Mouse (Mus musculus) neural tube, embryonic 15.5 days (tissue): ENCODE data around the gene Gm648. TPM values are rescaled to one million over a fixed set of nuclear protein-coding genes. Genes with fewer than 3 reads are reported as not detected.
"Not testable (repeated sequence)": the region's sequence is repeated elsewhere in the genome, so short reads cannot be mapped to it uniquely, and the experiment has no call there.

Source experiments
- ATAC-seq: fragments of 200-750 bp; cut with Nextera tagmentation; 2 replicates; pipeline ENCODE4 v1.8.0; 2017; ENCODE audit warnings: mild to moderate bottlenecking, moderate TSS enrichment, moderate library complexity; ENCODE audit not compliant: low FRiP score
- H3K27ac ChIP-seq: fragments of 300-500 bp; sonication (generic); replicated peaks from 2 replicates; pipeline ENCODE4 v1.5.1; 2015; ENCODE audit warnings: mild to moderate bottlenecking, inconsistent platforms
- H3K27me3 ChIP-seq: fragments of 300-500 bp; sonication (generic); replicated peaks from 2 replicates; pipeline ENCODE4 v1.6.1; 2015; ENCODE audit warnings: inconsistent platforms
- H3K36me3 ChIP-seq: fragments of 300-500 bp; sonication (generic); 2 replicates; pipeline ENCODE4 v1.6.1; 2015; ENCODE audit warnings: inconsistent platforms
- H3K4me1 ChIP-seq: fragments of 300-500 bp; sonication (generic); 2 replicates; pipeline ENCODE4 v1.6.1; 2015; ENCODE audit warnings: inconsistent platforms
- H3K4me2 ChIP-seq: fragments of 300-500 bp; sonication (generic); 2 replicates; pipeline ENCODE4 v1.6.1; 2015; ENCODE audit warnings: inconsistent platforms, mild to moderate bottlenecking, moderate library complexity
- H3K4me3 ChIP-seq: fragments of 300-500 bp; sonication (generic); replicated peaks from 2 replicates; pipeline ENCODE4 v1.5.1; 2015; ENCODE audit warnings: mild to moderate bottlenecking, inconsistent platforms
- H3K9ac ChIP-seq: fragments of 300-500 bp; sonication (generic); replicated peaks from 2 replicates; pipeline ENCODE4 v1.6.1; 2015; ENCODE audit warnings: mild to moderate bottlenecking, inconsistent platforms
- H3K9me3 ChIP-seq: fragments of 300-500 bp; sonication (generic); replicated peaks from 2 replicates; pipeline ENCODE4 v1.6.1; 2016; ENCODE audit warnings: inconsistent platforms
- WGBS: fragments of 180-500 bp; shearing (Covaris S2); methylation state at CpG from one replicate; pipeline ENCODE4 v1.1.7; 2015; ENCODE audit warnings: mixed read lengths; 5-methylcytosine and 5-hydroxymethylcytosine counted together
- polyA plus RNA-seq: library from polyadenylated mRNA; unstranded; fragments of >200 nt; fragmentation: Nextera tagmentation; extraction: Ambion mirVana; gene quantifications from 2 replicates; pipeline ENCODE4 v1.2.1, GENCODE M21; 2015

Gene Gm648
- polyA plus RNA-seq = 0.23 TPM in 1 of 2 replicates, not detected in the other

DNA sequence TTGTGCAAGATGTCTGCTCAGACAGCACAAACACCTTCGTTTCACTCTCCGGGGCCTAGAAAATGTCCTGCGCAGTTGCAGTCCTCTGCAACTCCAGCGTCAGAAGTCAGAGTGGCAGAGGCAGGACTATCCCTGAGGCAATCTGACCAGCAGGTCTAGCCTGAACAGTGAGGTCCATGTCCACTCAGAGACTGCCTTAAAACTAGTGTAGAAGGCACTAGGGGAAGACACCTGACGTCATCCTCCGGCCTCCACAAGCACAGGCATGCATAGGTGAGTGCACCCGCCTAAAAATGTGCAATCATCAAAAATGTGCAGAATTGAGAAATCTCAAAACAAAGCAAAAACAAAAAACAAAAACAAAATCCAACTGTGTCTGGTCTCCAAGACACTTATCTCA lies at the start of gene Gm648:
Gene Gm648 (minus strand): TSS at position 101 of the 400 bp plus-strand sequence.
- Histone ChIP-seq H3K4me1 (no peaks in the 10 kb centered on the region), H3K27me3 (no peaks in the 10 kb centered on the region), H3K4me2 (no peak within 1 kb of the TSS), H3K27ac (no peak within 1 kb of the TSS), H3K9ac (no peak within 1 kb of the TSS), H3K4me3 (no peak within 1 kb of the TSS), H3K9me3 (no peaks in the 10 kb centered on the region), H3K36me3 (no peaks in the 10 kb centered on the region)
- 90% methylated on average over 7 of the region's 7 CpGs for WGBS
- no peak for ATAC-seq

DNA sequence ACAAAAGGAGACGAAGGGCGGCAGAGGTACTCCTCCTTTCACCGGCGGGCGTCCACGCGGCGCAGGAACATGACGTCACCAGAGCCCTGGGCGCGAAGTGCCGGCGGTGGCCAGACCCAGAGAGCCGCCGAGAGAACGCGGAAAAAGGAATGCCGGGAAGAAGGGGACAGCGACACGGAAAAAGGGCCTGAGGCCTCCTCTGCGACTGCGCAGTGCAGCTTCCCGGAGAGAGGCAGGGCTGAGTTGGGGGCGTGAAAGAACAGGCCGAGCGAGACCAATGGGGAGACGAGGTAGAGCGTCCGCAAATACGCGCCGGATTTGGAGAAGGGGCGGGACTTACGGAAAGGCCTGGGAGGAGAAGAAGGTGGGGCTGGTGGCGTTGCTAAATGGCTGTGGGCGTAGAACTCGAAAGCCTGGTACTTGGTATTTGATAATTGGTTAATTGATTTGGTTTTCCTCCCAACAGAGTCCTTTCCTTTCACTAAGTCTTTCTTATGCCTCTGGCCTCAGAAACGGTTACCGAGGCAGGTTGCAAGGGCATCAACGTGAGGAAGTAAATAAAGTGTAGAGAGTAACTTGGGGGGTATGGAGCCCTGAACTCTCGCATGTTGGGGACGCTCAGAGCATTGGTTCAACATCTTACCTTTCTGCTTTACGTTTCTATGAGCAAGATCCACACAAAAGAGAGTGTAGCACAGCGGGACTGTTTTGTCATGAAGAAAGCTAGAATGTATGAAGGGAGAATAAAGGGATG lies 48.7 kb upstream of the Gm648 start, which contains the start of gene Mmgt1:
Gene Mmgt1 (minus strand): TSS at position 183 of the 754 bp plus-strand sequence.
- ATAC-seq = peak; percentile 99
- Histone ChIP-seq H3K4me3 (peak within 1 kb of the TSS; percentile 70), H3K27me3 (no peaks in the 10 kb centered on the region), H3K27ac (peak within 1 kb of the TSS; percentile 83), H3K9ac (peak within 1 kb of the TSS; percentile 69), H3K9me3 (no peaks in the 10 kb centered on the region), H3K4me2 (peak within 1 kb of the TSS; percentile 56), H3K4me1 (peaks cover 11% of the 10 kb centered on the region), H3K36me3 (no peaks in the 10 kb centered on the region)
- 16% methylated on average over 43 of the region's 44 CpGs for WGBS

DNA sequence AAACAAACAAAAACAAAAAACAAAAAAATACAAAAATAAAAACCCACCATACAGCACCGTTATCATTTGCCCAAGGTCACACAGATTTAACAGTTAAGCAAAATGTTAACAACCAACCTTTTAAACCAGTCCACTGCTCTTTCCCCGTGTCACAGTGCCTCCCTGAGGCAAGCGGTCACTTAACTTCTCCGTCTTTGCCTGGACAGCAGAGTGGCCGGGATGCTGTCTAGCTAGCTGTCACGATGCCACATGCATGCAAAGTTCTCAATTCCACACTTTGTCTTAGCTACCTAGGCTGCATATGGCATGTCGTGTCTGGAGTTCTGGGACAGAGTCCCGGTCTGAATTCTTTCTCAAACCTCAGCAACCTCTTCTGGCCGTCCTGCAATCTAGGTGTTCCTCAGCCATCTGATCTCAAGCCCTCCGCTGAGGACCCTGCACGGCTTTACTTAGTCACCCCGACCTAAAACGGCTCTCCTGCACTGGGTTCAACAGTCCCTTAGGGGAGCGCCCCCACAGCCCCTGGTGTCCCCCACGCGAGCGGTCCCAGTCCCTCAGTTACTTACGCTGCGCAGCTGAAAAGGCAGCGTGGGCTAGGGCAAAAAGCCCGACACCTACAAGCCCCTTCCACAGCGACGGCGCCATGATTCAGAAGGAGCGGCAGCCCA lies 47.9 kb upstream of the Gm648 start:
- peak; percentile 66 for ATAC-seq
- WGBS = 20% methylated on average over 25 of the region's 25 CpGs

DNA sequence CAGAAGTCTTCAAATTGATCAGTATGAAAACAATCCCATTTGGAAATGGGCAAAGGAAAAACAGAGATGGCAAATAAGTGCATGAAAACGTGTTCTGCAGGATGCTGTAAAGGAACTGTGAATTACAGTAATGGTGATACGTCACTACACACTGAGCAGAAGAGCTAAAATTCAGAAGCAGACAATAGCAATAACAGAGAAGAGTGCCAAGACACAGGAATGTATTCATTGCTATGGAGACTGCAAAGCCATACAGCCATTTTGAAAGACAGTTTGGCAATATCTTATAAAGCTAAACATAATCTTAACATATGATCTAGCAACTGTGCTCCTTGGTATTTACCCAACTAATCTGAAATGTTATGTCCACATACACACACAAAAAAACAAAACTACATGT lies 28.8 kb upstream of the Gm648 start:
- no peaks in the 10 kb centered on the region for H3K9me3 ChIP-seq
- H3K9ac ChIP-seq = no peak overlapping the region
- H3K4me2 ChIP-seq = no peak overlapping the region
- ATAC-seq = no peak
- WGBS = 72% methylated on average over 2 of the region's 2 CpGs
- no peak overlapping the region for H3K4me3 ChIP-seq
- H3K4me1 ChIP-seq = no peaks in the 10 kb centered on the region
- H3K27ac ChIP-seq = no peak overlapping the region
- H3K27me3 ChIP-seq = no peaks in the 10 kb centered on the region
- H3K36me3 ChIP-seq = no peaks in the 10 kb centered on the region

More for the DNA sequence above, 47.9 kb upstream of the Gm648 start:
- H3K4me2 ChIP-seq = peak overlapping the region; percentile 56
- H3K4me3 ChIP-seq = peak overlapping the region; percentile 70
- peaks cover 11% of the 10 kb centered on the region for H3K4me1 ChIP-seq
- no peaks in the 10 kb centered on the region for H3K36me3 ChIP-seq
- no peaks in the 10 kb centered on the region for H3K9me3 ChIP-seq
- no peaks in the 10 kb centered on the region for H3K27me3 ChIP-seq
- H3K27ac ChIP-seq = peak overlapping the region; percentile 83
- H3K9ac ChIP-seq = peak overlapping the region; percentile 69

DNA sequence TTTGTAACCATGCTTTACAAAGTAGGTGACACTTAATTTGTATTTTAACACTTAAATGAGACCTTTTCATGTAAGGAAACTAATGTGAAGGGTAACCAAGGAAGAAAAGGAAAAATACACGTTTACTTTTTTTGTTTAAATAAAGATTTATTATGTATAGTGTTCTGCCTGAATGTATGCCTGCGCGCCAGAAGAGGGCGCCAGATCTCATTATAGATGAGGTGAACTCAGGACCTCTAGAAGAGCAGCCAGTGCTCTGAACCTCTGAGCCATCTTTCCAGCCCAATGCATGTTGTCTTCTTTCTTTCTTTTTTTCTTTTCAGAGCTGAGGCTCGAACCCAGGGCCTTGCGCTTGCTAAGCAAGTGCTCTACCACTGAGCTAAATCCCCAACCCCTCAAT lies 23.1 kb upstream of the Gm648 start:
- Histone ChIP-seq H3K9ac (no peak overlapping the region), H3K4me1 (no peaks in the 10 kb centered on the region), H3K4me3 (no peak overlapping the region), H3K9me3 (no peaks in the 10 kb centered on the region), H3K36me3 (no peaks in the 10 kb centered on the region), H3K27me3 (no peaks in the 10 kb centered on the region), H3K27ac (no peak overlapping the region), H3K4me2 (no peak overlapping the region)
- WGBS = 19% methylated on average over 6 of the region's 6 CpGs
- ATAC-seq = no peak

DNA sequence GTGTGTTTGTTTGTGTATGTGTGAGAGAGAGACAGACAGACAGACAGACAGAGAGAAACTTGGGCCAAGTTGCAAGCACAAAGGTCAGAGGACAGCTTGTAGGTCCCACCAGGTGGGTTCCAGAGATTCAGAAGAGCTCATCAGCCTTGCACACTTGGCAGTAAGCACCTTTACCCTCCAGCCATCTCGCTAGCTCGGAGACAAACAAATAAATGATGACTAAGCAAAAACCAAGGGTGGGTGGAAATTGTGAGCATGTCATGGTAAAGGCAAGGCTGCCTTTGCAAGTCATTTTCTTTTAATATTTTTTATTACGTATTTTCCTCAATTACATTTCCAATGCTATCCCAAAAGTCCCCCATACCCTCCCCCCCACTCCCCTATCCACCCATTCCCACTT lies 4.2 kb upstream of the Gm648 start:
- Histone ChIP-seq H3K27me3 (no peaks in the 10 kb centered on the region), H3K4me2 (no peak overlapping the region), H3K4me3 (no peak overlapping the region), H3K4me1 (no peaks in the 10 kb centered on the region), H3K9ac (no peak overlapping the region), H3K9me3 (no peaks in the 10 kb centered on the region), H3K27ac (no peak overlapping the region), H3K36me3 (no peaks in the 10 kb centered on the region)
- ATAC-seq = no peak
- WGBS = 83% methylated on average over 3 of the region's 3 CpGs

DNA sequence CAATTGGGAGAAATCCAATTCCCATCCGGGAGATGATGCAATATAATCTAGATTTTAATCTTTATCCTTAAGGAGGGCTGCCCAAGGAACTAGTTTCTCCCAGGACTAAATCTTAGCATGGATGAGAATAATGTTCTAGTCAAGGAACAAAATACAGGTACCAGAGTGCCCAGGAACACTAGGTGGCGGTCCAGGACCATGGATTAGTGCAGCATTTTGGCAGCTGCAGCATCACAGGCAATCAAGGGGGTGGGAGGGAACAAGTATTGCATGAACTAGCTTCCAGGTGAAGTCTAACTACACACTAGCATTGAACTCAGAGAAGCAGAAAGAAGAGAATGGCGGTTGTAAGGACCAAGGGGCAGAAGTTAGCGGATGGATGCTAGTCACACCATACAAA lies 12.2 kb downstream of the Gm648 start:
- H3K27ac ChIP-seq = no peak overlapping the region
- ATAC-seq = no peak
- H3K4me3 ChIP-seq = no peak overlapping the region
- H3K36me3 ChIP-seq = no peaks in the 10 kb centered on the region
- no peak overlapping the region for H3K9ac ChIP-seq
- H3K4me2 ChIP-seq = no peak overlapping the region
- 57% methylated on average over 4 of the region's 4 CpGs for WGBS
- H3K4me1 ChIP-seq = no peaks in the 10 kb centered on the region
- H3K9me3 ChIP-seq = no peaks in the 10 kb centered on the region
- H3K27me3 ChIP-seq = no peaks in the 10 kb centered on the region

DNA sequence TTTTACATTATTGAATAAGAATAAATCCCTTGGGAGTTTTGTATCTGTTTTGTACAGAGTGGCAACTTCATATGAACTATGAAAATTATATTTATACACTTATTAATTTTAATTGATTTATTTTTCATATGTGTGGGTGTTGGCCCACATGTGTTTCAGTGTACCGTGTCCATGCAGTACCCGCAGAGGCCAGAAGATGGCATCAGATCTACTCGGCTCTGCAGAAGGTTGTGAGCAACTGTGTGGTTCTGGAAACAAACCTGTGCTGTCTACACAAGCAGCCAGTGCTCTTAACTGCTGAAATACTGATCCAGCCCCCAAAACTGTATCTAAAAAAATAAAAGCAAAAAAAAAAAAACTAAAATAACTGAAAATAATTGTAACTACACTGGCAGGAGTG lies 18.1 kb downstream of the Gm648 start:
- no peak overlapping the region for H3K9ac ChIP-seq
- no peaks in the 10 kb centered on the region for H3K36me3 ChIP-seq
- H3K9me3 ChIP-seq = no peaks in the 10 kb centered on the region
- no peak overlapping the region for H3K4me3 ChIP-seq
- 10% methylated on average over 3 of the region's 3 CpGs for WGBS
- H3K27me3 ChIP-seq = no peaks in the 10 kb centered on the region
- H3K4me2 ChIP-seq = no peak overlapping the region
- no peak for ATAC-seq
- no peaks in the 10 kb centered on the region for H3K4me1 ChIP-seq
- H3K27ac ChIP-seq = no peak overlapping the region

DNA sequence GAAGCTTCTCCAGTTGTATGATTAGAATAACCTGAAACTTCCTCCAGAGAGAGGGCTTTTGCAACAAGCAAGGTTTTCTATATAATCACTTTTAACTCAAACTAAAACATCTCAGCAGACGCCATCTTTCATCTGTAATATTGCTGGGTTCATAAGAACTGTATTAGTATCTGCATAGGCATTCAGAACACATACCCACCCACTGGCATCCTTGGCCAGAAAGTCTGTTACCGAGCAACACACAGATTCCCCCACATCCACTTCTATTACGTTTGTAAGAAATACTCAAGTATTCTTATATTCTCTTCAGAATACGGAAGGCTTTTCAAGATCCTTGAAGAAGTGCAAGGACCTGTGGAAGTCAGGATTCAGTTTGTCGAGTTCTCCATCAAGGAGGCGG lies 25.0 kb downstream of the Gm648 start, which contains the start of gene Gm10477:
Gene Gm10477 (plus strand): TSS at position 301 of the 400 bp plus-strand sequence.
- not testable (repeated sequence) for H3K9me3 ChIP-seq, H3K9ac ChIP-seq, H3K27me3 ChIP-seq, H3K36me3 ChIP-seq, H3K4me3 ChIP-seq, H3K4me1 ChIP-seq, H3K4me2 ChIP-seq, ATAC-seq, H3K27ac ChIP-seq
- 87% methylated on average over 6 of the region's 6 CpGs for WGBS

DNA sequence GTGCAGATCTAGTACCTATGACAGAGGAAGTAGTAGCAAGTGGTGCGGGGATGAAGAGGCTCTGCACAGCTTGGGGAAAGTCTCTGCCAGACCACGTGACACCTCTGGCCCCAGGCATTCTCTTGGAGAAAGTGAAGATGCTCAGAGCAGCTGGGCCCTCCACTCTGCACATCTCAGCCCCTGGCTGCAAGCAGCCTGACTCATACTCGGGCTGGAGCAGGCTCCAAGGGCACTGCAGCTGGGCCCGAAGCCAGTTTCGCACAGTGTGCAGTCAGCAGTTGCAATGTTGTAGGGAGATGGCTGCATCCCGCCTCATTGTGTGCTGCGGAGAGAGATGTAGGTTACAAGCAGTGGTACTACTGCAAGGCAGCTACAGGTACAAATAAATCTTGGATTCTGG lies 52.2 kb downstream of the Gm648 start:
- Histone ChIP-seq H3K9me3 (no peaks in the 10 kb centered on the region), H3K27ac (no peak overlapping the region), H3K4me1 (no peaks in the 10 kb centered on the region), H3K27me3 (no peaks in the 10 kb centered on the region), H3K4me2 (no peak overlapping the region), H3K9ac (no peak overlapping the region), H3K36me3 (no peaks in the 10 kb centered on the region), H3K4me3 (no peak overlapping the region)
- 87% methylated on average over 7 of the region's 7 CpGs for WGBS
- no peak for ATAC-seq
